Mouse (Mus musculus) embryo, embryonic 11 days (tissue): ENCODE measurements at regions not wholly inside any gene's neighbourhood (a gene's known extent, or its start where the extent isn't known, plus 50 kb on each side); places are given as distances from the start of the nearest gene placed in this dataset.

Experiments
- DNase-seq: peaks from one replicate; pipeline ENCODE4 v3.0.0-alpha.2; 2015

DNA sequence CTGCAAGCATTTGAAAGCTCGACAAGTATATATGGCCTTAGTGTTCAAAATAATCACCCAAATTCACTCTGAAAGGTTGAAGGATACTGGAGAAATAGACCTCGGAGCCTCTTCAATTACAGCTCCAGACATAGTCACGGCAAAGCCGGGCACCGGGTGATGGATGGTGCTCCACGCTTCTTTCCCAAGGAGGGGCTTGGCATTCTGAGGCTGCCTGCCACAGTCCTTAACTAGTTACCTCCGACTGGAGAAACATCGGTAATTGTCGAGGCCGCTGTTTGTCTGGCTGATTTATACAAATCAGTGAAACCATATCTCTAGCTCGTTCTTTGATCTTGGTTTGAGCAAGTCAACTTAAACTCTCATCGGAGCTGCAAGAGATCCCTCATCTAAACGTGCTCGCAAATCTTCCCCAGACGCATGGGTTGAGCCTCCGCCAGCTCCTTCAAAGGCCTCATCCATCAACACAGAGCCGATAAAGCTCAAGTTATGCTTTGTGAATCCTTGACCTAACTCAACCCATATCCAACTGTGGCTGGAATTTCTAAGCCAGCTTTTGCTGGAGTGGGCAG lies 145.4 kb upstream of the Stx16 start:
- DNase-seq, result no peak

DNA sequence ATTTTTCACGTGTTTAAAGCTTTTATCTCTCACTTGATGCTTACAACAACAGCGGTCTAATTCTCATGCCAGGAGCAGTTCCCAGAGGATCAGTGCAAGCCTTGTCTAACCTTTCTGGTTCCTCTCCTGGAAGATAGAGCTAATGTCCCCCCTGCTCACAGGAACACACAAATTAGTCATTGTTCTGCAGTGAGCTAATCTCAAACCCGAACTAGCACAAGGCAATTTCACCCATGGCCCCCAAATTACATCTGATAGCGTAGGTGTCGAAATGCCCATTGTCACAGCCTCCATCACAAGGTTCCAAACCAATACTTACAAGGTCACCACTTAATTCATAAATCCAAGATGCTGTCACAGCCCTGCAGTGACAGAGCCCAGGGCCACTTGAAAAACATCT lies 140.4 kb upstream of the Stx16 start:
- no peak for DNase-seq

DNA sequence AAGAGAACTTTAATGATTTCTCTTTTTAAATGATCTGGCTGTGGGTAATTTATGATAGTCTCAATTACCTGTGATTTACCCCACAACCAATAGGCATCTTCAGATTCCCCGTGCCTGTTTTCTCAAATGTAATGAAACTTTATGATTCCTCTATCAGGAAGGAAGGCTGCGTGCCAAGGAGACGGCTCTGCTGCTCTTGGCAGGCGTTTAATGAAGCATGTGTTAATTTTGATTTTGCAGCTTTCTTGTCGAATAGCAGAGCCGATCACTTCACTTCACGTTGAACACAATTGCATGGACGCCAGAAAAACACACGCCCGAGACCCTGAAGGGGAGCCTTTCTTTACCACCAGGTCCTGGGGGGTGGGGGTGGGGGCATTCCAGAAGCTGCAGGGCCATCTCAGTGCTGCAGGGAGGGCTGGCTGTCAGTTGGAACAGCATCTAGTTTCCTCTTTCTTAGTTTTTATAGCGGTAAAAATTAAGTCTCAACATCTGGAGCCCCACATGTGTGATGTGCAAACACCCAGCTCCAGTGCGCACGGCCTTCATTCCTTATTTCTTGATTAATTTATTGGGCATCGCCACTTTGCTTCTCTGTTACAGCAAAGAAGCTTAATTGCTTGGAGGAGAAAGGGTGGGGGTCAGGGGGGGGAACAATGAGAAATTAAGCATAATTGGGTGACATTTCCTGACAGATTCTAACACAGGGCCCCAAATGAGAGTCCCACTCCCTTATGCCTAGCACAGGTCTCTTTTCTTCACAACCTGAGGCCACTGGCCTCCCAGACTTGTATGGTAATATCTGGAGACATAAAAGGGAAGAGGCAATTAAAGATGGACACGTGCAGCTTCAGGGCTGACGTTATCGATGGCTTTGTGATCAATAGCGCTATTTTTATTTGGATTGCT lies 138.3 kb upstream of the Stx16 start:
- DNase-seq, result no peak

DNA sequence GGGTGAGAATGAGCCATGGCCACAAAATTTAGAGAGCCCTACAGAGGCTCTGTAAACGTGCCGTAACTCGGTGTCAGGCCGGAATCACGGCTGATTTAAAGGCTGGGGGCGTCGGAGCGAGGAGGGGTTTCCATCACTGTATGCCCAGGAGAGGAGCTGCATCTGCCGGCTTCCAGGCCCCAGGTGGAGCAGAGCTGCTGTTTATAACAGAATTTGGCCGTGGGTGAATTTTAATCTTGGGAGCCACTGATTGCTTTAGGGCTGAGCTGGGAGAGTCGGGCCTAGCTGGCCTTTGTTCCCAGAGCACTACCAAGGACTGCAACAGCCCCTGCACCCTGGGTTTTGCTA lies 137.7 kb upstream of the Stx16 start:
- peak; percentile 45 for DNase-seq

DNA sequence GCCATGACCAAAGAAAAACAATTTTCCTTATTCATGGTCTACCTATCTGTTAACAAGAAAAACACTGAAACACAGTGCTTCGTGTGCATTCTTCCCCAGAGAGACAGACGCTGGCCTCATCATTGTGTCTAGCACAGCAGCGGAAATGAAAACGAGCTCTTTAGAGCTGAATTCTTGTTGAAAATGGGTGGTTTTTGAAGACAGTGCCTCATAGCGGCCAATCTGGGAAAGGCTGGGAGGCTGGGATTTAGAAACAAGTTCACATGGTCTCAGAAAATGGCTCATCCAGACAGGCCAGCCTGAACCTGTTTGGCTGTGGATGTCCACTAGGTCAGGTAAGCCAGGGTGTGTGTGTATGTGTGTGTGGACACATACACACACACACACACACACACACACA lies 130.7 kb upstream of the Stx16 start:
- no peak for DNase-seq

DNA sequence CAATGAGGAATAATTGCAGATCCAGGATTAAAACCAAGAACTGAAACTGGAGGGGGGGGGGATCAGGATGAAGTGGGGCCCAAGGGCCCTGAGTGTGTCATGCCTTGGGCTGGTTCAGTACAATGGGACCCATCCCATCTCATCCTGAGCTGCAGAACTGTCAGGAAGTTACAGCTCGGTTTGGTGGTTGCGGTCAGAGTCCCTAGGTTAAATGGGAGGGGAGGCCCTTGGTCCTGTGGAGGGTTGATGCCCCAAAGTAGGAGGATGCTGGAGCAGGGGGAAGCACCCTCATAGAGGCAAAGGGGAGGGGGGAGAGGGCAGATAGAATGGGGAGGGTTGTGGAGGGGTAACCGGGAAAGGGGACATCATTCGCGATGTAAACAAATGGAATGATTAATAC lies 127.5 kb upstream of the Stx16 start:
- no peak for DNase-seq

DNA sequence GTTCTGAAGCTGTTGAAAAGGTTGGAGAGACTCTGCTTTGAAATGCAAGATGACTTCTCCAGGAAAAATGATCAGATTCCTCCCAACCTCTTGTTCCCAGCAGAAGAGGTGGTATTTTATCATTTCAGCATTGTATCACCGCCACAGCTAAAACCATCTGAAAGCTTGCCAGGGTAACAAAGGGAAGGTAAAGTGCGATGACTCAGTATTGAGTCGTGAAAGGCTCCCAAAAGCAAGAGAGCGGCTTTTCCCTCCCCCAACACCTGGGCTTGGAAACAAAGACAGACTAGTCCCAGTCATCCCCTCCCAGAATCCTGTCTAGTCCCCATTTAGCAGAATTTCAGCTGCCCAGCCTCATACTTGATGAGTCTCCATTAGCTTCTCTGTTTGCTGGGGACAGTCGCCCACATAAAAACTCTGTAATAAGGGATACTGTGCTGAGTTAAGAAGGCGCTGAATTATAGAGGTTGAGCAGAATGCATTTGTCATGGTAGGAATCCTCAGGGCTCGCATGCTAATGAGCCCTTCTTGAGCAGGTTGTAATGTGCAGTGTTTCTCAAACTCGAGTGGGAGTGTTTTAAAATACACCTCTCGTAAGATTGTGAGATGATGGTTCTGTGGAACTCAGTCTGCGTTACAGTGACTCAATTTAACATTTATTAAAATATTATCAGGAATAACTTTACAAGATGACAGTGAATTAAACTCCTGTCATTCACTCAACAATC lies 125.8 kb upstream of the Stx16 start:
- DNase-seq, result no peak

DNA sequence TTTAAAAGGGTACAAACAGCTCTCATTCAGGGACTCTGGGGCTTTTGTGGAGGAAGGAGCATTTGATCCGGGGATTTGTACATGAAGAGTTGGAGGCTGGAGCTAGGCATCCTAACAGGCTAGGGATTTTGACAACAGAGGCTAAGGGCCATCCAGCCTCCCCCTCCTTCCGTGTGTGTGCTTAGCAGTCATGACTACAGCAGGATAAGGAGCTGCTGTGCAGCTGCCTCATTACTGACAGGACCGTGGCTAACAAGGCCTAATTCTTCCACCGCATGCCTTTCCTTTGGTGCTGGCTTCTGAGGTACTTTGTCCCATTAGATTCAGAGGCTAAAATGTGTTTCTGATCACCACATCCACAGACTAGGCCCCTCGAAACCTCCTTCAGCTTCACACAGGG lies 110.0 kb upstream of the Stx16 start:
- no peak for DNase-seq

DNA sequence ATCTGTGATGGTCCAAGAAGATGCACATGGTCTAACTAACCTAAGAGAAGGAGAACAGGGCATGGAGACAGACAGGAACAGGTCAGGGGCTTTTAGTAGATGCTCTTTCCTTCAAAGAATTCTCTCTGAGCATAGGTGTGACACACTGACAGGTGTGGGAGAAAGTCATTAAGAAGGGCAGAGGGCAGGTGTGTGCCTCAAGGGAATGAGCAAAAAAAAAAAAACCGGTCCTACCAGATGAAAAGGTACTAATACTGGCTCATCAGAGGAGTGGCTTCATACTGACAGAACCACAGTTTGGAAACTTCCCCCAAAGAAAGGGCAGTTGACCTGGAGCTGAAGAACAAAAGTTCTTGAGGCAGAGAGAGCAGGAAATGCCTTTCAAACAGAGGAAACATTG lies 105.3 kb upstream of the Stx16 start:
- DNase-seq, result no peak

DNA sequence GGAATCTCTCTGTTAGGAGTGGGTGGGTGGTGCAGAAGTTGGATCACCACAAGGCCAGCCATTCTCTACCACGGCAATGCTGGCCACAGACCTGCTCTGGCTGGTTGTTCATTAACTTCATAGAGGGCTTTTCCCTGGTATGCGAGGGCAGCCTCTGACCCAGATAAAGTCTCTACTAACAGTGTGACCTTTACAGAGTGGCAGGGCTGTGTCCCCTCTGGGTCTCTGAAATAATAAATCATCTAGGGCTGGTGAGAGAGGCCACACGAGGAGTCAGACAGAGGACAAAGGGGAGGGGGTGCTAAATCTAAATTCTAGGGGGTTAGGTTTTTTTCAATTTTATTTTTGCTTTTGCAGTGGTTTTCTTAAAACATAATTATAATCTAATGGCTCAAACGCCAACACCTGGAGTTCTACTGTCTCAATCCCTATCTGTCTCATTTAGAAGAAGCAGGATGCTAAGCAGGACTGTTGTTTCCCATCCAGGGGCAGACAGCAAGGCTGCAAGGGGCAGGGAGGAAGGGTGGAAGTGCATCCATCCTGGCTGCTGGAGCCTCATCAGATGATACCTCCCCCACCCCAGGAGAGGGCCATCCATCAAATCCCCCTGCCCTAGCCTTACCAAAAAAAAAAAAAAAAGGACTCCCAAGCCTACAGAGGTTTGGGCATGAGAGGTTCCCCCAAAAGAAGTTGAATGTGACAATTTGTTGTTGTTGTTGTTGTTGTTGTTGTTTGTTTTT lies 99.6 kb upstream of the Stx16 start:
- peak; percentile 55 for DNase-seq

DNA sequence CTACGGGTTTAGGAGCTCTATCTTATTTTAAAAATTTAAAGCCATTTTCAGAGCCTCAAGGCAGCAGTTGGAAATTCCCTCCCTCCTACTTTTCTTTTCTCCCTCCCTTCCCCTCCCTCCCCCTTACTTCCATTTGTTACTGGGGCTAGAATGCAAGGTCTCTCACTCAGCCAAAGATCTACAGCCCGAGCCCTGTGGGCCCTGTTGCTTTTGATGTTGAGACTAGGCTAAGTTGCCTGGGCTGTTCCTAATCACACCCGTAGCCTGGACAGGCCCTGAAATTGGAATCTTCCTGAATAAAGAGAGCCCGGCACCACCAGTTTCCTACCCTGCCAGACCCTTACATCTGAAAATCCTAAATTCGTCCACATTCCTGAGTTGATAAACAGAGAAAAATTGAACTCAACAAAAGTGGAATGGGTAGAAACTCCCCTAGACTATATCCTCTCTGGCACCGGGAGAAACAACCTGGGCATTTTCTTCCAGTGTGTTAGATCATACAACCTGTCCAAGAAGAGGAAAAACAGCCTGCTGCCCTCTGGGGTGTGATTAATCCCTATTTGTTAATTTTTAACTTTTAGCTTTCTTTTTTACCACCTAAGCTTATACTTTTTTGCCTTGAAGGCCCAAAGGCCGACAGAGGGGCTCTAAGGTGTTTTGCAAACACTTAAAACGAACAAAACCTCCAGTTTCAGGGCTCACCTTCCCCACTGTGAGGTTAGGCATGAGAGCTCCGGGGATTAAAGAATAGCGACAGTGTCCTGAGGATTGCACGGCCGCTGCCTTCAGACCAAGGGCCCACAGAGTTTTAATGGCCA lies 98.7 kb upstream of the Stx16 start:
- peak; percentile 57 for DNase-seq

DNA sequence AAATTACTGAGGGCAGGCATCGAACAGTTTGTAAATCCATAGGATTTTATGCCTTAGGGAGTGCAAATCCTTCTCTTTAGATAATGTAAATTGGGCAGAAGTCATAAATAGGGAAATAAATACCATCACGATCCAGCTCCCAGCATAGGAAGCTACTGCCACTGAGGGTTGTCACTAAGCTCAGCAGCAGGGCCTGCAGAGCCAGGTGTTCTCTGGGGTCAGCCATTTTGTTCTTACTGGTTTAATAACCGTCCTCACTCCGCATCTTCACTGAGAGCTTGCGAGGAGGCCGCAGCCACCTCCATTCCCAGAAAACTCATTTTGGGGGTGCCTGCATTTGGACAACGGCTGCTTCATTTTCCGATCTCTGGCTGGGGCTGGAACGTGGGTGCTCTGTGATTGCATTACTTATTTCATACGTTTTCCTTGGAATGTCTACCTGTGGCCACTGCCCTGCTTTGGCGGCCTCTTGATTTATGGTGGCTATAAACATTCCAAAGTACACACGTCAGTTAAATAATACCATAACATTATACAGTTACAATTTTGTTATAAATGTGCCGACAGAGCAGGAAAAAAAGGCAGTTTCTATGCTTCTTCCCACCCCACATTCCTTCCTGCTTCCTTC lies 97.9 kb upstream of the Stx16 start:
- DNase-seq, result peak; percentile 13

DNA sequence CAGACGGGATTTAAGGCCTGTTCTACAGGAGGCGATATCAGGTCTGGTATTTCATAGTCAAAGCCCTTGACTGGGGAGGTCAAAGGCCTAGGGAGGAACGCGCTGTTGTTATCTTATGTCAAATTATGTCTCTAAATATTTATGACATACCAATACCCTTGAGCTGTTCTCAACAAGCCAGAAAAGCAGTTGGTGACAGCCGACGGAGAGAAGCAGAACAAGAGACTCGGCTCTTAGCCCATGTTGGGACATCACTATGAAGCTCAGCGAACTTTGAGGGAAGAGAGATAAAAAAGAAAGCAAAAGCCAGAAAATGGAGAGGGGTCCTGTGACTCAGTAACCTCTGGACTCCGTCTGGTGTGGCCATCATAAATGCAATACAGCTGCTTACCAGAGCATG lies 95.1 kb upstream of the Stx16 start:
- no peak for DNase-seq

DNA sequence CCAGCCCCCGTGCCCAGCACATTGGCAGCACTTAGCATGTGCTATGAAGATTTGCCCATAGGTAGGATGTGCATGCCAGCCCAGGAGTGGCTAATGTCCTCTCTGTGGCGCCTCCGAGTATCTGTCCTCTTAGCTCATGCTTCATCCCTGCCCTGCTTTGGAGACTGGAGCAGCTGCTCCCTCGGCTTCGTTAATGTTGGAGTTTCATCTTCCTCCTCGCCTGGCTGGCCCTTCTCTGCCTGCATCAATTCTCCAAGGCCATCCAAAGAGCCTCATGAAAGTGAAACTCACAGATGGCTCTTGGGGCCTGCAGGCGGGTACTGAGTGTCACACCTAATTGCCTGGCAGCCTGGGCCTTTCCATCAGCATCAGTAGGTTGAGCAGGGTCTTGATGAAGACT lies 88.6 kb upstream of the Stx16 start:
- no peak for DNase-seq

DNA sequence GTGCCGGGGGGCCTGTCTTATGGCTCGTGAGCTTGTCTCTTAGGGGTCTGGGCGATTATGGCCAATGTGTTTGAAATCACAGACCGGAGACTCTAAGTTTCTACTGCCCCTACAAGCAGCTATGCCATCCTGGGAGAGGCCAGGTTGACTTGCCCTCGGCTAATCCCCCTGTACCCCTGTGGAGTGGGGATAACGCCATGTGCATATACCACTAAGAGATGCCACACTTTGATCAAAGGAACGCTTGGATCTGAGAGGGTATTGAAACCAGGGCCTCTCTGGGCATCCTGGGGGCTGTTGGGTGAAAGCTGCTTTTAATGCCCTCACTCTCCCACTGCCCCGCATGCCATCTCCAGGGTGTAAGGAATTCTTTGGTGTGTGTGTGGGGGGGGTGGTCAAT lies 88.2 kb upstream of the Stx16 start:
- no peak for DNase-seq

DNA sequence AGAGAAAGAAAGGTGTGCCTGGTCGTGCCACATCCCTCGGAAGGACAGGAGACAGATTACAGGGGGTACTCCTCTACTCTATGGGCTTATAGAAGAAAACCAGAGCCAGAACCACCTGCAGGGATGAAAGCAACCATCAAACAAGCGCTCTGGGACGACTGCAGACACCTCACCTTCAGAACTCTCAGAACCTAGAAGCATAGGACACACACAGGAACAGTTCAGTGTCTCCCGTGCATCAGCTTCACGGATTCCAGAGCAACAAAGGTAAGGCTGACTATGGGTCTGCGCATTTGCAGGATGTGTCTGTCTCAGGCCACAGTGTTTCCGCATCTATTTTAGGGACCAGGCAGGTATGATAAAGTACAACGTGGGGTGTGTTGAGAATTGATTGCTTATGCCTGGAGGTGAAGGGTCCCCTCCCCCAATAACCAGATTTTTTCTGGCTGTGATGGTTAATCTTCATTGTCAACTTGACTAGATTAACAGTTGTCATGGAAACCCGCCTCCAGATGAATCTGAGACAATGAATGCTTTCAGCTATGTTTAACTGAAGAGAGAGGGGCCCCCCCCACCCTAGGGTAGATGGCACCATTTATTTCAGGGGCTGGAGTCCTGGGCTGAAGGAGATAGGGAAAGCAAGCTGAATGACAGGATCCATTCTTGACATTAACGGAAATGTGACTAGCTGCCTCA lies 87.3 kb upstream of the Stx16 start:
- no peak for DNase-seq

DNA sequence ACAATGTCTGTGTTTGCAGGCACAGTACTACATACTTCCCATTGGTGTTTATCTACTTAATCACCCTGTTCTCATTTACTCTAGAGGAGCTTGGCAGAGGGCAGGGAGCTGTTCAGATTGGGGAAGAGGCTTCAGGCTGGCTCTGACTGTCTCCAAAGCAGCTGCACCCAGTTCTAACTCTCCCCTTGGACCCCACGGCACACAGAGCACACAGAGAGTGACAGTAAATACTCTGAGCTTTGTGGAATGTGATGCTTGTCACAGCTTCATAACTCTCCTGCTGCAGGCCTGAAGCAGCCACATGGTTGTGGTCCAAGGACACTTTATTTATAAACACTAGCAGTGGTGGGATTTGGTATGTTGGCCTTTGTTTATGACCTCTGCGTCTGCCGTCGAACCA lies 85.4 kb upstream of the Stx16 start:
- no peak for DNase-seq

DNA sequence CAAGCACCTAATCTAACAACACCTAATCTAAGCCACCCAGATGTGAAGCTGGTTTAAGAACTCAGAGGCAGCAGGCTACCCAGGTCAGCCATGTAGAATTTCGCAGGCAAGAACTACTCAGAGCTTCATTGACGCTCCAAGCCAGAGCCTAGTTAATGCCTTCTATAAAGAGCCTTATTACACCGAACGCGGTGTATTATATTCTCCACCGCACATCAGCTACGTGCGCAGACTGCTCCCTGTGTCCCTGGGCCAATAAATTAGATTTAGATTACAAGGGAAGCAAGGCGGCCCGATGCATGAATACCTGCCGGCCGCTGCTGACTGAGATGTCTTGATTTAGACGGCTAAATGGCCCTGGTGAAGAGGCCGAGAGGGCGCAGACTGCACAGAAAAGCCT lies 84.7 kb upstream of the Stx16 start:
- no peak for DNase-seq

DNA sequence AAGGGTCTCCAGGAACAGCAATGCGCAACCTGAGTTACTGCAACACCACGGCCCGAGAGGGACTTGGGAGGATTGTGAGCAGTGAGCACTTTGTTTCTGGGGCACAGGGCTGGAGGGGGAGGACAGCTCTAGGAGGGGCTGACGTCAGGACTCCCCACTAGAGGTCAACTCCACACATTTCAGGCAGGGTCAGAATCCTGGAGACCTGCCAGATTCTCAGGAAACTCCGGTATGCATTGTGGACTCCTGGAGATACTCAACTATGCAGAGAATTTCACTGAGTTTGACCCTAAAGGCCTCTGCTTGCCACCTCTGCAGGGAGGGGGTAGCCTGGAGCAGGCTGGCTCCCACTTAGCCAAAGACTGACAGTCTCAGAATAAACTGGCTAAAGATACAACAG lies 84.1 kb upstream of the Stx16 start:
- DNase-seq, result peak; percentile 67

DNA sequence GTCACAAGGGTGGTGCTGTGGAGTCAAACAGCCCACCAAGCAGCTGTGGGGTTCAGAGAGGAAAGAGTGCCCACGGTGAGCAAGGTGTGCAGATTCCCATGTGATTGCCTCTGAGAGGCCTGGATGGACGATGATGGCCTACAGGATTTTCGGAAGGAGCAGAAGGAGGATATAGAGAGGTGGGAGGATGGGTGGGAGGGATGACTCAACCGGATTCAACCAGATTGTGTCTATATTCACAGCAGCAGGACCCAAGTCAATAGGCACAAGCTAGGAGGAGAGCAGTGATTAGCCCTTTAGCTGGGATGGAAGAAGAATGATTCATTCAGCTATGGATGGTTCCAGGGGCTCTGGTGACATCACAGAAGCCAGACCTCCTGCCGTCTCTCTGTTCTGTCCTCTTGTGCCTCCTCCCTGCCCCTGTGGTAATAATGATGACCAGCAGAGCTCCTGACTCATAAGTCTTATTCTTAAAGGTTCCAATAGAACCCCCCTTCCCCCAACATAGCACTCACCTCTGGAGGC lies 82.6 kb upstream of the Stx16 start:
- DNase-seq, result no peak
